Mouse (Mus musculus): Measurements from ENCODE around the gene Eloa.
"Not testable (repeated sequence)": the region's sequence is repeated elsewhere in the genome, so short reads cannot be mapped to it uniquely, and the experiment has no call there.

Eloa gene

DNA sequence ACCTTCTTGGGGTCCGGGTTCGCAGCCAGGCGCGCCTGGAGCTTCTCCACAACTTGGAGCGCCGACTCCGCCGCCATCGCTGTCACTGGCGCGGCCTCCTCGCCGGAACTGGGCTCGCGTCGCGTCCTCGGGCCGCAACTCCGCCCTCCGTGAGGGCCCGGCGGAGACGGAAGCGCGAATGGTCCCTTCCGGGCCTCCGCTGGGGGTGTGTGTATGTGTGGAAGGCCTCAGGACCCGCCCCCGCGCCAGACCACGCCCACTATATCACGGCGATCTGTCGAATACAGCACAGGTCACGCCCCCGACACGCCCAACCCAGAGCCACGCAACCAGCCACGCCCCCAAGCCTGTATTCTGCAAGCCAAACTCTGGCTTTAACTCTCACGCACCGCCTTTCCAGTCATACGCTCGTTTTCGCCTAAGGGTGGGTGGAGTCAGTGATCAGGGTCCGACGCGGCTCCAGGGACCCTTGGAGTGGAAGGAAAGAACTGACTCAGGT lies at the start of gene Eloa:
Gene Eloa (minus strand): TSS at position 215 of the 499 bp plus-strand sequence.
- peak; percentile 100 for DNase-seq (ENCODE audit: low spot score in 2 of 2)

DNA sequence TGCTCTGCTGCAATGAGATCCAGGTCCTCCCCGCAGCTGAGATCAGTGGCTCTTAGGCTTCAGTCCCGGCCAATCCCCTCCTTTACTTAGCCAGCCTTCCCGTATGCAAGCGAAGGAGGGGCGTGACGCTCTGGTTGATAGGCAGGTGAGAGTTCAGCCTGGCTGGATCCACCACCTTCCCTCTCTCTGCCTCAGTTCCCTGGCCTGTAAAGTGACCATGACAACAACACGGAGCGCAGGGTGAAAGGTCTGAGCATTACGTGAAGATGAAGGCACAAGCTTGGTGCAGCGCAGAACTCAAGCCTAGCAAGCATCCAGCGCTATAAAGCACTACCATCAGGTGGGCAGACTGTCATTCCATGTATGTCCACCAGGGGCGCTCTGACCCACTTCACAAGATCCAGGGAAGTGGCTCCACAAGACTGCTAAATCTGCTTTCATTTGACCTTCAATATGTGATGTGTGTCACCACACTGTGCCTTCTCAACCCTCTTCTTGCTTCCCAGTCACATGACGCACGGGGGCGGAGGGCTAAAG lies 49.7 kb upstream of the Eloa start:
- DNase-seq (ENCODE audit: low spot score in 2 of 2), result peak; percentile 74 to 83

DNA sequence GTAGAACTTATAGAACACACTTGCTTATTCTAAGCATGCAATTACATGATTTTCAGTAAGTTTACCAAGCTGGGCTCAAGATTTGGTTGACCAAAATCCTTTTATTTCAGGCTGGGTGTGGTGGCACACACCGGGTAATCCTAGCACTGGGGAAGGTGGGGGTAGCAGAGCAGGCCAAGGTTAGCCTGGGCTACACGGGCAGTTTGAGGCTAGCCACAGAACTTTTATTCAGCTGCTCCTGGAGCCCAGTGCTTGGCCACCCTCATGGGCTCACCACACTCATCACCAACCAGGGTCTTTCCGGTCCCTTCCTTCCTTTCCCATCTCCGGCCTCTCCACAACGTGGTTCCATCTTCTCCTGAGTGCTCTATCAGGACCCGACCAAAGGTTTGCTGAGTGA lies 49.0 kb upstream of the Eloa start:
- DNase-seq (ENCODE audit: low spot score in 2 of 2), result no peak

DNA sequence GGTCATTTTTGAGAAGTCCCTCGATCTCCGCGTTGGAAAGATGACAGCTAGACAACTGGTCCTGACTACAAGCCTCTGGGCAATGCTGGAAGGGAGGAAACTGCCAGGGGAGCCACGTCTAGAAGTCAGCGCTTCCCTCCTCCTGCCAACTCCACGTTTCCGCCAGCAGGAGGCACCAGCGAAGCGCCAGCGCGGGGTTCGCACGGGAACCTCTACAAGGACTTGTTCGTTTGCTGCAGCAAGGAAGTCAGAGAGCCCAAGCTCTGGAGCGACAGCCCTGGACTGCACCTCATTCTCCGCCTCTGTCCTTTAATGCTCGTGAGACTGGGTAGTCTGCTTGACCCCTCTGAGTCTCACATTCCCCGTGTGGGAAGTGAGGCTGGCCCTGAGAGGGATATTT lies 48.4 kb upstream of the Eloa start:
- peak; percentile 79 to 81 for DNase-seq (ENCODE audit: low spot score in 2 of 2)

DNA sequence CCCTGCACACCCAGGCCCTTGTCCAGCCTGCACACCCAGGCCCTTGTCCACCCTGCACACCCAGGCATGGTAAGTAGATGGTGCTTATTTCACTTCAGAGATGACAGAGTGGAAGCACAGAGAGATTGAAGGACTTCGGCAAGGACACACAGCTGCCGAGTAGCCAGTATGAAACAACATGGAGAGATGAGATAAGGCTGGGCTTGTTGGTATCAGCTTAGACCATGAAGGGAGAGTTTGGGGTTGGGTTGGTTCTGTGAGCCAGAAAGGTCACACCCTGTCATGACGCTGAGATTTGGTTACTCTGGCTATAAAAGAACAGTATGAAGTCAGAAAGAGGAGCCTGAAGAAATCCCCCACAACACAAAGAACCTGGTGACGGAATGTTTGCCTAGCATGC lies 47.8 kb upstream of the Eloa start:
- DNase-seq (ENCODE audit: low spot score in 2 of 2), result no peak

DNA sequence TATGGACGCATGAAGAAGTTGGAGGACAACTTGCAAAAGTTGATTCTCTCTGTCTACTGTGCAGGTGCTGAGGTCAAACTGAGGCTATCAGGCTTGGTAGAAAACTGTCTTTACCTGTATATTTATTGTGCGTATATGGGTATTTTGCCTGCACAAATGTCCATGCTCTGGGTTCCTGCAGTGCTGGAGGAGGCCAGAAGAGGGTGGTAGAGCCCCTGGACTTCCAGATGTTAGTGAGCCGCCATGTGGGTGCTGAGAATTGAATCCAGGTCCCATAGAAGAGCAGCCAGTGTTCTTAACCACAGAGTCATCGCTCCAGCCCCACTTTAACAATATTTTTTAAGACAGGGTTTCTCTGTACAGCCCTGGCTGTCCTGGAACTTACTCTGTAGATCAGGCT lies 41.6 kb upstream of the Eloa start:
- no peak for DNase-seq (ENCODE audit: low spot score in 2 of 2)

DNA sequence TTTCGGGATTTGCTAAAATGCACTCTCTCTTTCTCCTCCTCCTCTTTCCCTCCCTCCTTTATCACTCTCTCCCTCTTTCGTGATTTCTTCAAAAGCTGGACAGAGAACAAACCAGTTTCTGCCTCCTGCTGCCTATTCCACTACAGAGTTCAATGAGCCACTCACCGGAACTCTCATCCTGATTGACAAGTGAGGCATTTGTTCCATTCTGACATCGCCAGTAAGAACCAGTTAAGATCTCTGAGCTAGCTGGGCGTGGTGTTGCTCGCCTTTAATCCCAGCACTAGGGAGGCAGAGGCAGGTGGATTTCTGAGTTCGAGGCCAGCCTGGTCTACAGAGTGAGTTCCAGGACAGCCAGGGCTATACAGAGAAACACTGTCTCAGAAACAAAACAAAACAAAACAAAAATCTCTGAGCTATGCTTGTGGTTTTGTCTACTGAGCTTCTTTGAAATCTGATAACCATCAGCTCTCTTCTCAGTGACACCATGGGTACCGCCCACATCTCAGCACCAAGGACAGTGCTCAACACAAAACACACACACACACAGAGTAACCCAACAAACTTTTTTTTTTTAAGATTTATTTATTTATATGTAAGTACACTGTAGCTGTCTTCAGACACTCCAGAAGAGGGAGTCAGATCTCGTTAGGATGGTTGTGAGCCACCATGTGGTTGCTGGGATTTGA lies 38.4 kb upstream of the Eloa start:
- DNase-seq (ENCODE audit: low spot score in 2 of 2), result not testable (repeated sequence)

DNA sequence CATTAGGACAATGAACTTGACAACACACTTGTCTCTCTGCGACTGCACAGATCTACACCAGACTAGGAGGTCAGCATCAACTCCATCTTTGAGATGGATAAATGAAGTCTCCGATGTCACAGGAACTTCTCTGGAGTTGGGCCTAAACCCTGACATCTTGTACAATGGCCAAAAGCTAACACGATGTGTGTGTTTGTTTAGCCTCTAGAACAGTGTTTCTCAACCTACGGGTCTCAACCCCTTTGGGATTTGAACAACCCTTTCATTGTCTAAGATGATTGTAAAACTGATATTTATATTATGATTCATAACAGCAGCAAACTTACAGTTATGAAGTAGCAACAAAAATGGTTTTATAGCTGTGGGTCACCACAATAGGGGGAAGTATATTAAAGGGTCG lies 36.4 kb upstream of the Eloa start:
- DNase-seq (ENCODE audit: low spot score in 2 of 2), result no peak

DNA sequence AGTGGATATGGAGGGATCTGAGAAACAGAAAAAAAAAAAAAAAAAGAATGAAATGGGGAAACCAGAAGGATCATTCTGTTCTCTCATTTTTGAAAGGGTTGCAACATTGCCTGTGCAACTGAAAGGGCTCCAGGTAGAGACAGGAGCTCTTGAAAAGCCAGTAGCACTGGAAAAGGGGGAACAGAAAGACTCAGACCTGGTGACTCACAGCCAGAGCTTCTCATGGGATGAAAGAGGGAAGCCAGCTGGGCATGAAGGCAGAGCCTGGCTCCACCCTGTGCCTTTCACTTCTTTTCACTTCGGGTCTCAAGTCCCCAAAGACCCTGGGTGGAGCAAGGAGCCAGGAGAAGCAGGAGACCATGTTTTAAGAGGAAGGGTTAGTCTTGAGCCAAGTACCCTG lies 34.5 kb upstream of the Eloa start:
- DNase-seq (ENCODE audit: low spot score in 2 of 2), result no peak

DNA sequence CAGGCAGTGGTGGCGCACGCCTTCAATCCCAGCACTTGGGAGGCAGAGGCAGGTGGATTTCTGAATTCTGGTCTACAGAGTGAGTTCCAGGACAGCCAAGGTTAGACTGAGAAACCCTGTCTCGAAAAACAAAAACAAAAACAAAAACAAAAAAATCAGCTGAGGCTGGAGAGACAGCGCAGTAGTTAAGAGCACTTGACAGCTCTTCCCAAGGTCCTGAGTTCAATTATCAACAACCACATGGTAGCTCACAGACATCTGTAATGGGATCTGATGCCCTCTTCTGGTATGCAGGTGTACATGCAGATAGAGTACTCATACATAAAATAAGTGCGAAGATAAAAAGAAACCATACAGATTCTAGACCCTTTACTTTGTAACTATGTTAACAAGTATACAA lies 32.3 kb upstream of the Eloa start:
- DNase-seq (ENCODE audit: low spot score in 2 of 2), result no peak

DNA sequence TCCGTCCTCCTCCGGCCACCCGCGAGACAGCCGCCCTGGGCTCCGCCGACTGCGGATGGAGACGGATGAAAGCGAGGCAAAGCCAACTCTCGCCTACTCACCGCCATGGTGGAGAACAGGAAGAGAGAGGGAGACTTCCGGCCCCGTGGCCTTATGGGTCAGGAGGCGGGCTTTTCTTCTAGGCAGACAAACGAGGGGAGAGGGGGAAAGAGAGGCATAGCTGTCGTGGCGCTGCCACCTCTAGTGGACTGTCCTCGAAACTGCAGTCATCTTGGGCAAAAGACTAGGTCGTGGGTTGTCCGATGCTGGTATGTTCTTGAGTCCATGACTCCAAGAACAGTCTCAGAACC lies 31.7 kb upstream of the Eloa start, which contains the start of gene Rpl11:
Gene Rpl11 (minus strand): TSS at position 182 of the 350 bp plus-strand sequence.
- peak; percentile 92 to 94 for DNase-seq (ENCODE audit: low spot score in 2 of 2)

DNA sequence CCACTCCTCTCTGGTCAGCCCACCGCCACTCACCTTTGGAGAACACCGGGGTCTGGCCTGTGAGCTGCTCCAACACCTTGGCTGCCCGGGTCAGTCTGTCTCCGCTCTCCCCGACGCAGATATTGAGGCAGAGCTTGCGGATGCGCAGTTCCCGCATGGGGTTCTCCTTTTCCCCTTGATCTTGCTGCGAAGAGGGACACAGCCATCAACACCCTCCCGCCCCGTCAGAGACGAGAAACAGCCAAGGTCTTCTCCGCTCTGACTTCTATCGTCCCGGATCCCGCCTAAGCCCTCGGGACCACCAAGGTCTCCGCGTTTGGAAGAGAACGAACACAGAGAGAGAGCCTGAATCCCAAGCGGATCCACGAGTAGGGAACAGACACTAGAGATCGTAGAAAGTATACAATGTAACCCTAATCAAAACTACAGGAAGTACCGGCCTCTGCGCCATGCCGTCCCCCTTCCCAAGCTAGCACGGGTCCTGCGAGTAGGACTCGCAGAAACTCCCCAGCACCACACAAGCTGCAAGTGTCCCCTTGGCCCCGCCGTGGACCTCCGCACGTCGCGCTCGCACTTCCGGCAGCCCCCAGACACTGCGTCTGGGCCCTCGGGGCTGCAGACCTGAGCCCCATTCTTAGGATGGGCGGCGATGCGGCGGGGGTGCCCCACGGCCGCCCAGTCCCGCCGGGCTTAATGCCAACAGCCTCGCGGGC lies 31.1 kb upstream of the Eloa start:
- peak in 1 of 2 experiments; percentile 22 for DNase-seq (ENCODE audit: low spot score in 2 of 2)

DNA sequence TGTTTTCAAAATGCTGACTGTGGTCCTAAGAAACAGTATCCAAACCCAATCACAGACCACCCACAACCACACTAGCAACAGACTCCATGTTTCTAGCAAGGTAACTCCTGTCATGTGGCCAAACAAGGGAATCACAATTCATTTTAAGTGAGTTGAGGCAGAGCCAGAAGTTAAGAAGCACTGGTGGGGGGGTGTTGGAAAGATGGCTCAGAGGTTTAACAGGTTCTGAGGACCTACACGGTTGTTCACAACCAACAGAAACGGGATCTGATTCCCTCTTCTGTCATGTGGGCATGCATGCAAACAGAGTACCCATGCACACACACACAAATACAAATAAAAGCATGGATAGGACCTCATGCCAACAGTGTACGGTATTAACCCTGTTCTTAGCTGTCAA lies 30.5 kb upstream of the Eloa start:
- no peak for DNase-seq (ENCODE audit: low spot score in 2 of 2)

DNA sequence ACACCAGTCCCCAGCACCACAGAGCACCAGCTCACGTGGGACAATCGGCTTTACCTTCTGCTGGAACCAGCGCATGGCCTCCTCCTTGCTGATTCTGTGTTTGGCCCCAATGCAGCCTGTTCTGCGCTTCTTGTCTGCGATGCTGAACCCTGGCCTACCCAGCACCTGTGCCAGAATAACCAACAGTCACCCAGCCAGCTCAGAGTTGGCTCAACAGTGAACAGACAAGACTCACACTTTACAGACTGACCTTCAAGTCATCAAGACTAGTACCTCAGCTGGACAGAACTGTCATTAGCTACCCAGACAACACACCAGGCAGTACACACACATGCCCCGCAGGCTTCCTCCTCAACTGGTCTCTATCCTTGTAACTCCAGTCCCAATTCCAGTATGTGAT lies 28.7 kb upstream of the Eloa start:
- DNase-seq (ENCODE audit: low spot score in 2 of 2), result no peak

DNA sequence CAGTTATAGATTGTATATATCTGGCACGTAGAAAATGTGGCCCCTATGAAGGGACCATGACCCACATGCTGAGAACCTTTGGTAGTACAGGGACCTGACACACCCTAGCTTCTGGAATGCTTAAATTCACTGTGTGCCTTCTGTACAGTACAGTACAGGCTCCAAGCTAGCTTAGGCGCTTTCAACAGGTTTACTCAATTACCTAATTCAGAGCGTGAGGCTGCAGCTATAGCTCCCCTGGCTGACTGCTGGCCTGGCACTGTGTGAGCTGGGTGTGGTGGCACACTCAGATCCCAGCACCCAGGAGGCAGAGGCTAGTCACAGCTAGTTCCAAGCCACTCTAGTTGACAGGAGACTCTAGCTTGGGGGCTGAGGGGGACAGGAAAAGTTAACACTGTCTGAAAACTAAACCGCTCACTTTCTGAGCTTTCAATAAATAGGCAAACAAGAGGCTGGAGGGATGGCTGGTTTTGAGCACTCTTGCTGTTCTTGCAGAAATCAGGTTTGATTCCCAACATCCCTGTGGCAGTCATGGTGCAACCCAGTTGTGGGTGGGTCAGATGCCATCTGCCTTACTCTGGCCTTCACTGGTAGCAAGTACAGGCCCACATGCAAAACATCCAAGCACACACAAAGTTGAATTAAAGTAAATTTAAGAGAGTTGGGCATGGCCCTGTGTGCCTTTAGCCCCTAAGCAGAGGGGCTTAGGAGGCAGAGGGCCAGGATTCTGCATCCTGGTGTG lies 26.9 kb upstream of the Eloa start:
- DNase-seq (ENCODE audit: low spot score in 2 of 2), result no peak

DNA sequence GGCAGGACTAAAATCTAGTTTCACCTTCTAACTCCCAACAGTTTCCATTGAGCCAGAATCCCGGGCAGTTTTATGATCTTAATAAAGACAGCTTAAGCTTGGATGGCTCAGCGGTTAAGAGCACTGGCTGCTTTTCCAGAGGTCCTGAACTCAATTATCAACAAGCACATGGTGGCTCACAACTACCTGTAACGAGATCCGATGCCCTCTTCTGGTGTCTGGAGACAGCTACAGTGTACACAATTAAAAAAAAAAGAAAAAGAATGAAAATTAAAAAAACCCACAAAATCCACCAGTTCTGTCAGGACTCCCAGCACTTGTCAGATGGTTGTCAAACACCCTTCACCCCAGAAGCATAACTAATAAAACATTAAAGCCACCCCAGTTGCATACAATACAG lies 26.1 kb upstream of the Eloa start:
- DNase-seq (ENCODE audit: low spot score in 2 of 2), result no peak

DNA sequence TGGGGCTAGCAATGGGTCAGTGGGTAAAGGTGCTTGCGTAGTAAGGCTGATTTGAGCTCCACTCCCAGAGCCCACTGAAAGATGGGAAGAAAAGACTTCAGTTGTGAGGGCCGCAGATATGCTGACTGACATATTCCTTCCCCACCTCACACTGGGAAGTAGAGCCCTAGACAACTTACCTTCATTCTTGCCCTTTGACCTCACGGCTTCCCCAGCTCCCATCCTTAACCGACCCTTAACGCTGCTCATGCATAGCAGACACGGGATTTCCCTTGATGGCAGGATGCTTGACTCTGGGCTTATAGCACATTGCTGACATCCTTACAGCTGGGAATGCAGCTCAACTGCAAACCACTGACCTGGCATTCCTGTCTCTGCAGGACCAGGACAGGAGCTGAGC lies 25.3 kb upstream of the Eloa start:
- DNase-seq (ENCODE audit: low spot score in 2 of 2), result no peak

DNA sequence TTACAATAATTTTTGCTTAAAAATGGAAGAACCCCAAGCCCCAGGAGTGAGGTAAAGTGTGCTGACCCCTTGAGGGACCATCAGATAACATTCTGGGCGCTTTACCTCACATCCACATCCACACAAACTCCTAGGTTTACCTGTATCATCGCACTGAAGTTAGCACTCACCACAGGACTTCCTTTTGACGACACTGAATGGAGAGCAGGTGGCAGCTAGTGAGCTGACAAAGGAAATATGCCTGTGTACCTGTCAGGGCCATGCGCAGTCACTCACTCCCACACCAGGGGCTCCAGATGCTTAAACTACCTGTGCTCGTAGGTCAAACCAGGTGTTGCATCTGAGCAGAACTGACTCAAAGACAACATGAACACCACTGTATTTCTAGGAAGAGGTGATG lies 23.5 kb upstream of the Eloa start:
- no peak for DNase-seq (ENCODE audit: low spot score in 2 of 2)

DNA sequence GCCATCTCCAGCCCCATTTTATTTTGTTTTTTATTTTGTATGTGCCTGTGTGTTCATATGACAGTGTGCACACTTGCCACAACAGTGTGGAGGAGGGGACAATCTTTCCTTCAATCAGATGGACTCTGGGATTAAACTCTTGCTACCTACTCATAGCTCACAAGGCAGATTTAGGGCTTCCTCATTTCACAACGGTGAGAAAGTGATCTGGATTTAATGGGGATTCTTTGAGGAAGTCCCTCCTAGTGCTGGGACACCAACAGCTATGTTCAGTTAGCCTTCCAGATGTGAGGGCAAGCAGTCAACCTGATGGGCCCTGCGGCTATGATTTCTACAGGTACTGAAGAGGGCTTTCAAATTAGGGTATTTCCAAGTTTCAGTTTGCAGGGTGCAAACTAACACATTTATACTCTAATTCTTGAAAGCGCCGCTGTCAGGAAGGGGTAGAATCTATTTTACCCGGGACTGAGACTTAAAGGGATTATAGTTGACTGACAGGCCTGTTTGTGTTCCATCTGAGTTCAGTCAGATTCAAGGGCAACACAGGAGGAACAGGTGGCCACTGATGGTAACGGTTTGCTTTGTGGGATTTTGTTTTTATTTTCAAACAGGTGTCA lies 22.3 kb upstream of the Eloa start:
- DNase-seq (ENCODE audit: low spot score in 2 of 2), result no peak

DNA sequence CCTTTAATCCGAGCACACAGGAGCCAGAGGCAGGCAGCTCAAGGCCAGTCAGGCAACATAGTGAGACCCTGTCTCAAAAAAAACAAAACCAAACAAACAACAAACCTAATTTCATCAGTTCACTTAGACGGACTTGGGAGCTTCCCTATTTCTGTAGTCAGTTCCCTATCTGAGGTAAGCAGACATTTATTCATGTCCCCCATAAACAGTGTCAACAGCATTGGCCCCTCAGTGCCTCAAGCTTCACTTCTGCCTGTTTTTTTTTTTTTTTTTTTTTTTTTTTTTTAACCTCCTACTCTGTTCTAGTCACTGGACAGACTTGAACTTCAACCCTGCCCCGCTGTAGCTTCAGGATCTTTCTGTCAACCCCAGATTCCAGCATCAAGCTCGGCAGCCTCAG lies 13.5 kb upstream of the Eloa start:
- DNase-seq (ENCODE audit: low spot score in 2 of 2), result no peak

DNA sequence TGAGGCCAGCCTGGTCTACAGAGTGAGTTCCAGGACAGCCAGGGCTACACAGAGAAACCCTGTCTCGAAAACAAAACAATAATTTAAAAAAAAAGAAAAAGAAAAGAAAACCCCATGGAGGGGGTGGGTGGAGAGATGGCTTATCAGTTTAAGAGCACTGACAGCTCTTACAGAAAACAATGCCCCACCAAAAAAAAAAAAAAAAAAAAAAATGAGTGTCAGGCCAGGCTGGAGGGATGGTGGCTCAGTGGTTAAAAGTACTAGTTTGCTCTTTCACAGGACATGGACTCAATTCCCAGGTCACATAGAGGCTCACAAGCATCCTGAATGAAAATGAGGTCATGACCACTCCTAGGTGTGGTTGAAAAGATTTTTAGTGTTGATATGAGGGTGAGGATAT lies 11.7 kb upstream of the Eloa start:
- no peak for DNase-seq (ENCODE audit: low spot score in 2 of 2)
